Mouse (Mus musculus) testis, adult 2 months (tissue): ENCODE results near the gene Dcst2.

ENCODE experiments used
- CTCF ChIP-seq: fragments of 200-500 bp; IDR thresholded peaks from 2 replicates; pipeline ENCODE4 v1.5.1; 2012; ENCODE audit warnings: low read depth, mild to moderate bottlenecking, inconsistent platforms, low read length, moderate library complexity; ENCODE audit not compliant: control insufficient read depth, insufficient read depth, insufficient replicate concordance
- POLR2A ChIP-seq: fragments of 200-500 bp; IDR thresholded peaks from 2 replicates; pipeline ENCODE4 v1.6.1; 2012; ENCODE audit warnings: low read depth, mild to moderate bottlenecking, inconsistent platforms, low read length, moderate library complexity; ENCODE audit not compliant: control insufficient read depth

- TF ChIP-seq CTCF, result no peak
- no peak for TF ChIP-seq POLR2A
Measured at GRCm38 (mm10) chr3:89328623-89329022, 33.2 kb upstream of the Dcst2 start.
